Mouse (Mus musculus): ENCODE data around the gene Zfp280c.

The Zfp280c gene

GRCm38 (mm10) chrX:48594099-48594760 is at the start of gene Zfp280c:
Gene Zfp280c, minus strand, starts transcription at chrX:48594504.
- DNase-seq (ENCODE audit: low spot score) = peak; percentile 38

GRCm38 (mm10) chrX:48637032-48637431 is 42.7 kb upstream of the Zfp280c start:
- no peak for DNase-seq (ENCODE audit: low spot score)

- DNase-seq (ENCODE audit: low spot score) = no peak
These were observed 29.7 kb upstream of the Zfp280c start for GRCm38 (mm10) chrX:48624054-48624420.

- peak; percentile 27 for DNase-seq (ENCODE audit: low spot score)
These were observed 29.2 kb upstream of the Zfp280c start, which contains the start of gene Slc25a14 for GRCm38 (mm10) chrX:48623379-48624053. Gene Slc25a14, plus strand, starts transcription at chrX:48623413.

GRCm38 (mm10) chrX:48623049-48623378 is 28.7 kb upstream of the Zfp280c start:
- no peak for DNase-seq (ENCODE audit: low spot score)

- DNase-seq (ENCODE audit: low spot score) = no peak
These were observed 10.6 kb upstream of the Zfp280c start for GRCm38 (mm10) chrX:48604872-48605271.

- no peak for DNase-seq (ENCODE audit: low spot score)
These were observed 2.6 kb upstream of the Zfp280c start for GRCm38 (mm10) chrX:48596906-48597305.

GRCm38 (mm10) chrX:48596053-48596452 is 1.7 kb upstream of the Zfp280c start:
- no peak for DNase-seq (ENCODE audit: low spot score)

- DNase-seq (ENCODE audit: low spot score) = peak; percentile 0
These were observed 594 bp downstream of the Zfp280c start for GRCm38 (mm10) chrX:48593721-48594098.

GRCm38 (mm10) chrX:48583332-48583731 is 11.0 kb downstream of the Zfp280c start:
- no peak for DNase-seq (ENCODE audit: low spot score)

GRCm38 (mm10) chrX:48532175-48532574 is 62.1 kb downstream of the Zfp280c start:
- peak; percentile 27 for DNase-seq (ENCODE audit: low spot score)

- DNase-seq (ENCODE audit: low spot score) = no peak
These were observed 67.9 kb downstream of the Zfp280c start for GRCm38 (mm10) chrX:48526435-48526834.

- DNase-seq (ENCODE audit: low spot score) = no peak
These were observed 68.4 kb downstream of the Zfp280c start for GRCm38 (mm10) chrX:48525866-48526265.

- DNase-seq (ENCODE audit: low spot score) = no peak
These were observed 69.0 kb downstream of the Zfp280c start for GRCm38 (mm10) chrX:48525332-48525731.

GRCm38 (mm10) chrX:48523512-48523911 is 70.8 kb downstream of the Zfp280c start:
- DNase-seq (ENCODE audit: low spot score) = no peak

- no peak for DNase-seq (ENCODE audit: low spot score)
These were observed 72.7 kb downstream of the Zfp280c start for GRCm38 (mm10) chrX:48521651-48522050.

GRCm38 (mm10) chrX:48519549-48520085 is 74.7 kb downstream of the Zfp280c start:
- DNase-seq (ENCODE audit: low spot score) = no peak

- DNase-seq (ENCODE audit: low spot score) = no peak
These were observed 75.3 kb downstream of the Zfp280c start, which contains the start of gene Rab33a for GRCm38 (mm10) chrX:48518808-48519548. Gene Rab33a, plus strand, starts transcription at chrX:48519285.

GRCm38 (mm10) chrX:48518211-48518807 is 76.0 kb downstream of the Zfp280c start:
- DNase-seq (ENCODE audit: low spot score) = no peak

GRCm38 (mm10) chrX:48513824-48514223 is 80.5 kb downstream of the Zfp280c start:
- no peak for DNase-seq (ENCODE audit: low spot score)

GRCm38 (mm10) chrX:48513166-48513807 is 81.0 kb downstream of the Zfp280c start, which contains the start of gene Aifm1:
Gene Aifm1, minus strand, starts transcription at chrX:48513563.
- DNase-seq (ENCODE audit: low spot score) = peak; percentile 56

GRCm38 (mm10) chrX:48493763-48494162 is 100.5 kb downstream of the Zfp280c start:
- DNase-seq (ENCODE audit: low spot score) = no peak

Data from ovary, postnatal 10 days (tissue).